8 mouse cellular contexts compared by ENCODE assay signal in genomic region chr10:14546111-14546551, GRCm38 (mm10). TPM values are rescaled to one million over a fixed set of nuclear protein-coding genes. Genes with fewer than 3 reads are reported as not detected.
DNase-seq lines count a peak whose midpoint lies in the region; ATAC-seq lines count a peak whose summit lies in the region.

No protein-coding gene starts in this region.

- peak overlapping the region; percentile 3; the same call in 1 of the 2 replicates for H3K4me3 ChIP-seq in lung, embryonic 16.5 days (ENCODE audit: low read length)
- no peak overlapping the region for H3K4me3 ChIP-seq in forebrain, embryonic 12.5 days (replicated peaks)
- H3K4me3 ChIP-seq in limb, embryonic 10.5 days, result no peak overlapping the region
- no peak overlapping the region; the same call in 1 of the 2 replicates for H3K4me3 ChIP-seq in neural tube, embryonic 14.5 days (ENCODE audit: low read depth, low read length)

- H3K9ac ChIP-seq in lung, embryonic 16.5 days (ENCODE audit: low read length), result no peak overlapping the region
- H3K9ac ChIP-seq in forebrain, embryonic 12.5 days, result no peak overlapping the region
- no peak overlapping the region for H3K9ac ChIP-seq in neural tube, embryonic 14.5 days (replicated peaks; ENCODE audit: low read depth, low read length)

- H3K27ac ChIP-seq in lung, embryonic 16.5 days (ENCODE audit: low read length), result peak overlapping the region; percentile 5; the same call in 1 of the 2 replicates
- H3K27ac ChIP-seq in forebrain, embryonic 12.5 days, result no peak overlapping the region
- no peak overlapping the region for H3K27ac ChIP-seq in limb, embryonic 10.5 days
- H3K27ac ChIP-seq in neural tube, embryonic 14.5 days (ENCODE audit: low read depth, low read length), result no peak overlapping the region

- WGBS in lung, embryonic 16.5 days, result 15% methylated on average over 7 of the region's 7 CpGs
- WGBS in forebrain, embryonic 12.5 days, result 26% methylated on average over 7 of the region's 7 CpGs
- 36% methylated on average over 7 of the region's 7 CpGs for WGBS in limb, embryonic 10.5 days
- WGBS in neural tube, embryonic 14.5 days, result 26% methylated on average over 7 of the region's 7 CpGs

- no peaks in the 10 kb centered on the region for H3K36me3 ChIP-seq in lung, embryonic 16.5 days (ENCODE audit: control insufficient read depth, insufficient read depth, low read length)
- no peaks in the 10 kb centered on the region for H3K36me3 ChIP-seq in forebrain, embryonic 12.5 days (replicated peaks)
- H3K36me3 ChIP-seq in limb, embryonic 10.5 days, result no peaks in the 10 kb centered on the region
- no peaks in the 10 kb centered on the region for H3K36me3 ChIP-seq in neural tube, embryonic 14.5 days (ENCODE audit: control insufficient read depth, insufficient read depth, low read length)

- peak; percentile 66 for ATAC-seq in lung, embryonic 16.5 days (ENCODE audit: low read depth)
- peak; percentile 52; the same call in 1 of the 2 replicates for ATAC-seq in forebrain, embryonic 12.5 days (ENCODE audit: low FRiP score)
- peak; percentile 39; the same call in 1 of the 2 replicates for ATAC-seq in neural tube, embryonic 14.5 days (ENCODE audit: low read depth)

- no peak for DNase-seq in lung, adult 18-20 months
- peak; percentile 35 for DNase-seq in limb, embryonic 10.5 days (ENCODE audit: low spot score)
- DNase-seq in thymus, postnatal 14 days, result no peak
- DNase-seq in gastrocnemius, adult 18-20 months (ENCODE audit: low spot score), result no peak
- DNase-seq in spleen, postnatal 4 days (ENCODE audit: low spot score in 2 of 2), result no peak

- H3K27me3 ChIP-seq in lung, embryonic 16.5 days (ENCODE audit: control insufficient read depth, insufficient read depth, low read depth, low read length), result no peaks in the 10 kb centered on the region
- peaks cover 33% of the 10 kb centered on the region for H3K27me3 ChIP-seq in forebrain, embryonic 12.5 days
- H3K27me3 ChIP-seq in limb, embryonic 10.5 days (ENCODE audit: low read depth, poor library complexity, severe bottlenecking), result peaks cover 52% of the 10 kb centered on the region
- no peaks in the 10 kb centered on the region for H3K27me3 ChIP-seq in neural tube, embryonic 14.5 days (ENCODE audit: control insufficient read depth, insufficient read depth, low read length)

- H3K9me3 ChIP-seq in lung, embryonic 16.5 days (ENCODE audit: control insufficient read depth, low read length), result no peaks in the 10 kb centered on the region
- H3K9me3 ChIP-seq in forebrain, embryonic 12.5 days, result no peaks in the 10 kb centered on the region
- no peaks in the 10 kb centered on the region for H3K9me3 ChIP-seq in limb, embryonic 10.5 days (replicated peaks)
- H3K9me3 ChIP-seq in neural tube, embryonic 14.5 days (ENCODE audit: control insufficient read depth, low read length), result no peaks in the 10 kb centered on the region

- peak overlapping the region; percentile 90 for H3K4me2 ChIP-seq in lung, embryonic 16.5 days (ENCODE audit: low read depth, low read length)
- peak overlapping the region; percentile 100; the same call in 1 of the 2 replicates for H3K4me2 ChIP-seq in forebrain, embryonic 12.5 days
- no peak overlapping the region for H3K4me2 ChIP-seq in neural tube, embryonic 14.5 days (ENCODE audit: low read depth, low read length)

- no peaks in the 10 kb centered on the region; the same call in none of the 2 replicates for H3K4me1 ChIP-seq in lung, embryonic 16.5 days (replicated peaks; ENCODE audit: control insufficient read depth, insufficient read depth, low read length)
- H3K4me1 ChIP-seq in forebrain, embryonic 12.5 days, result peaks cover 7% of the 10 kb centered on the region
- peaks cover 10% of the 10 kb centered on the region for H3K4me1 ChIP-seq in limb, embryonic 10.5 days
- H3K4me1 ChIP-seq in neural tube, embryonic 14.5 days (ENCODE audit: control insufficient read depth, insufficient read depth, low read length), result no peaks in the 10 kb centered on the region

RNA-seq across cellular contexts. Expression of gene Adgrg6, which starts 0.7 kb away (rescaled TPM):
- 25.0 and 27.0 TPM in 2 replicates for polyA plus RNA-seq in lung, embryonic 16.5 days (2015; fragmentation: Nextera tagmentation; extraction: Ambion mirVana)
- 1.7 and 2.8 TPM in 2 replicates for polyA plus RNA-seq in forebrain, embryonic 12.5 days (2016; fragmentation: Nextera tagmentation; extraction: Ambion mirVana)
- 0.45 and 0.48 TPM in 2 replicates for polyA plus RNA-seq in limb, embryonic 10.5 days (2016; fragmentation: Nextera tagmentation; extraction: Ambion mirVana)
- polyA plus RNA-seq in neural tube, embryonic 14.5 days (2014; fragmentation: Nextera tagmentation; extraction: Ambion mirVana), result 1.2 and 5.0 TPM in 2 replicates
- 1 to 10 TPM; 1.2 to 1.6 TPM for total RNA-seq in gastrocnemius, adult 18-20 months (2021)
